Mouse (Mus musculus): Measurements from ENCODE around the gene Rnd2. TPM values are rescaled to one million over a fixed set of nuclear protein-coding genes. Genes with fewer than 3 reads are reported as not detected.

Gene Rnd2
- polyA plus RNA-seq, 1 experiment from 2014 or later = 68.3 TPM

DNA sequence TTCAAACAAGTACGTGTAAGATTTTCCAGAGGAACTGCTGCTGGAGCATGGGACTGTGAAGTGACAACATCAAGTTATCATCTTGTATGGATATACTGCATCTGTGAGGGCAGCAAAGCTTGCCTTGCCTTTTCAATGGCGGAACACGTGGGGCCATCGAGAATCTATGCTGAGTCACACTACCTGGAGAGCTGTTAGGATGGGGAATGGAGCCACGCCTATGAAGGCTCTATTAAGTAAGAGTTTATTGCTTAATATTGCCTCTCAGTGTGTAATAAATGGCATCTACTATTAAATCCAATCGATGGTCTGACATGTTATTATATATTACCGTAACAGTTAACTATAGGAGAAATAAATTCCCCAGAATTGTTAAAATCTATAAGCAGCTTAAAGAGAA lies 42.3 kb downstream of the Rnd2 start:
- no peak overlapping the region for H3K4me2 ChIP-seq
- H3K4me3 ChIP-seq = no peak overlapping the region
- H3K36me3 ChIP-seq (replicated peaks) = no peaks in the 10 kb centered on the region
- no peak for ATAC-seq (replicated peaks)
- no peaks in the 10 kb centered on the region for H3K9me3 ChIP-seq
- H3K27me3 ChIP-seq (replicated peaks) = no peaks in the 10 kb centered on the region
- no peak overlapping the region for H3K27ac ChIP-seq
- no peak overlapping the region for H3K9ac ChIP-seq
- H3K4me1 ChIP-seq = no peaks in the 10 kb centered on the region
- 94% methylated on average over 7 of the region's 7 CpGs for WGBS

DNA sequence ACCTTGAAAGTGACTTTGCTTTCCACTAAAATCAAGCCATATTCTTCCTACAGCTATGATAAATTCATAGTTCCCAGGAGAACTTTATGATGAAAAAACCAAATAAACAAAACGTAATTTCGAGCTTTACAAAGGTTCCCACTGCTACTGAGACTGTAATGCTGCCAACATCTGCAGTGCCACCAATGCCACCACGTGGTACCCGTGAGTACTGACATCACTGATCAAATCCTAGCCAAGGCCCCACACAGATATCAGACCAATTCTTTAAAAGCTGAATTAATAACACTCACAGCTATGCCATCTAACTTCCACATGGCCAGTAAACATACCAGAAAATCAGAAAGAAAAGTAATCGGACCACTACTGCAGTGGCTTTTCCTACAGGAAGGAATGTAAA lies 54.1 kb downstream of the Rnd2 start:
- Histone ChIP-seq H3K4me1 (no peaks in the 10 kb centered on the region), H3K27me3 (replicated peaks) (no peaks in the 10 kb centered on the region), H3K4me3 (no peak overlapping the region), H3K9ac (no peak overlapping the region), H3K36me3 (replicated peaks) (no peaks in the 10 kb centered on the region), H3K4me2 (no peak overlapping the region), H3K27ac (no peak overlapping the region), H3K9me3 (no peaks in the 10 kb centered on the region)
- WGBS = 83% methylated on average over 5 of the region's 5 CpGs
- no peak for ATAC-seq (replicated peaks)

DNA sequence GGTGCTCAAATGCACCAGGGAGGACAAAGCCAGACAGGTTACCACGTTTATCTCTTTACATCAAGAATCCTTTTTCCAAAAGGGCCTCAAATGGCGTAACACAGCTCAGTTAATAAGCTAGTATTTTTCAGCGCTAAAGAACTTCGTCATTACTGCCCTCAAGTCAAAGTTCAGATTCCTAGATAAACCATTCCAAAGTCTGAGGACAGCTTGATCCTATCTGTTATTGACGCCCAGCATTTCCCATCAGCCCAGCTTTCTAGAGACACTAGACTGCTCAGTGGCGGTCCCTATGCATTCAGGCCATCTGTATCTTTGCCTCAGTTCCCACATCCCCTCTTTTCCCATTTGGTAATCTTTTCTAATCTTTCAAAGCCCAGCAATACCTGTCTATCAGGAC lies 54.6 kb downstream of the Rnd2 start:
- WGBS = 91% methylated on average over 6 of the region's 6 CpGs

More for the DNA sequence above, 54.6 kb downstream of the Rnd2 start:
- no peak overlapping the region for H3K27ac ChIP-seq
- H3K9ac ChIP-seq = no peak overlapping the region
- no peak overlapping the region for H3K4me3 ChIP-seq
- no peaks in the 10 kb centered on the region for H3K4me1 ChIP-seq
- no peaks in the 10 kb centered on the region for H3K36me3 ChIP-seq (replicated peaks)
- H3K4me2 ChIP-seq = no peak overlapping the region
- H3K27me3 ChIP-seq (replicated peaks) = no peaks in the 10 kb centered on the region
- H3K9me3 ChIP-seq = no peaks in the 10 kb centered on the region
- ATAC-seq (replicated peaks) = no peak

Small RNA genes lying within 50 kb of the gene (microRNA-seq; reads per million reads assigned to microRNA genes)
- gene Mir6929 = not detected

Other genes with a start within 250 kb of the Rnd2 start
- gene Ezh1, start 238.5 kb upstream of the Rnd2 start, polyA plus RNA-seq (2015; fragmentation: Nextera tagmentation; extraction: Ambion mirVana) = 27.4 and 30.7 TPM in 2 replicates
- gene Ramp2, start 219.0 kb upstream of the Rnd2 start, polyA plus RNA-seq (2015; fragmentation: Nextera tagmentation; extraction: Ambion mirVana) = 86.5 and 103 TPM in 2 replicates
- 123 and 124 TPM in 2 replicates for gene Vps25, start 211.3 kb upstream of the Rnd2 start, polyA plus RNA-seq (2015; fragmentation: Nextera tagmentation; extraction: Ambion mirVana)
- 7.7 and 10.7 TPM in 2 replicates for gene Wnk4, start 204.4 kb upstream of the Rnd2 start, polyA plus RNA-seq (2015; fragmentation: Nextera tagmentation; extraction: Ambion mirVana)
- gene Cntd1, start 186.0 kb upstream of the Rnd2 start, polyA plus RNA-seq (2015; fragmentation: Nextera tagmentation; extraction: Ambion mirVana) = 0.93 and 1.3 TPM in 2 replicates
- 202 and 204 TPM in 2 replicates for gene Coa3, start 185.9 kb upstream of the Rnd2 start, polyA plus RNA-seq (2015; fragmentation: Nextera tagmentation; extraction: Ambion mirVana)
- 183 and 186 TPM in 2 replicates for gene Becn1, start 162.7 kb upstream of the Rnd2 start, polyA plus RNA-seq (2015; fragmentation: Nextera tagmentation; extraction: Ambion mirVana)
- gene Psme3, start 148.8 kb upstream of the Rnd2 start, polyA plus RNA-seq (2015; fragmentation: Nextera tagmentation; extraction: Ambion mirVana) = 115 and 120 TPM in 2 replicates
- gene Aoc2, start 139.9 kb upstream of the Rnd2 start, polyA plus RNA-seq (2015; fragmentation: Nextera tagmentation; extraction: Ambion mirVana) = 2.2 and 2.9 TPM in 2 replicates
- 0.06 TPM in 1 of 2 replicates, not detected in the other for gene Aoc3, start 134.4 kb upstream of the Rnd2 start, polyA plus RNA-seq (2015; fragmentation: Nextera tagmentation; extraction: Ambion mirVana)
- not detected in 2 replicates for gene G6pc, start 97.4 kb upstream of the Rnd2 start, polyA plus RNA-seq (2015; fragmentation: Nextera tagmentation; extraction: Ambion mirVana)
- 103 and 108 TPM in 2 replicates for gene Aarsd1, start 47.4 kb upstream of the Rnd2 start, polyA plus RNA-seq (2015; fragmentation: Nextera tagmentation; extraction: Ambion mirVana)
- gene Gm27029, start 40.2 kb upstream of the Rnd2 start, polyA plus RNA-seq (2015; fragmentation: Nextera tagmentation; extraction: Ambion mirVana) = 8.3 and 8.7 TPM in 2 replicates
- 31.7 and 34.9 TPM in 2 replicates for gene Rundc1, start 39.9 kb upstream of the Rnd2 start, polyA plus RNA-seq (2015; fragmentation: Nextera tagmentation; extraction: Ambion mirVana)
- 1.7 and 2.0 TPM in 2 replicates for gene Ptges3l, start 39.7 kb upstream of the Rnd2 start, polyA plus RNA-seq (2015; fragmentation: Nextera tagmentation; extraction: Ambion mirVana)
- gene Rpl27, start 22.7 kb upstream of the Rnd2 start, polyA plus RNA-seq (2015; fragmentation: Nextera tagmentation; extraction: Ambion mirVana) = 197 and 212 TPM in 2 replicates
- 3.9 and 4.0 TPM in 2 replicates for gene Ifi35, start 16.6 kb upstream of the Rnd2 start, polyA plus RNA-seq (2015; fragmentation: Nextera tagmentation; extraction: Ambion mirVana)
- gene Vat1, start 1.2 kb downstream of the Rnd2 start, polyA plus RNA-seq (2015; fragmentation: Nextera tagmentation; extraction: Ambion mirVana) = 128 and 133 TPM in 2 replicates
- 1.5 and 2.8 TPM in 2 replicates for gene Brca1, start 87.0 kb downstream of the Rnd2 start, polyA plus RNA-seq (2015; fragmentation: Nextera tagmentation; extraction: Ambion mirVana)
- 102 and 103 TPM in 2 replicates for gene Nbr1, start 87.2 kb downstream of the Rnd2 start, polyA plus RNA-seq (2015; fragmentation: Nextera tagmentation; extraction: Ambion mirVana)
- 3.1 and 4.5 TPM in 2 replicates for gene Tmem106a, start 117.2 kb downstream of the Rnd2 start, polyA plus RNA-seq (2015; fragmentation: Nextera tagmentation; extraction: Ambion mirVana)
- gene Gm11634, start 134.3 kb downstream of the Rnd2 start, polyA plus RNA-seq (2015; fragmentation: Nextera tagmentation; extraction: Ambion mirVana) = not detected in 2 replicates
- gene Rdm1, start 162.2 kb downstream of the Rnd2 start, polyA plus RNA-seq (2015; fragmentation: Nextera tagmentation; extraction: Ambion mirVana) = 11.1 and 13.2 TPM in 2 replicates
- gene Arl4d, start 200.5 kb downstream of the Rnd2 start, polyA plus RNA-seq (2015; fragmentation: Nextera tagmentation; extraction: Ambion mirVana) = 5.0 and 7.8 TPM in 2 replicates